Mouse (Mus musculus) lung, embryonic 16.5 days (tissue): ENCODE measurements at regions not wholly inside any gene's neighbourhood (a gene's known extent, or its start where the extent isn't known, plus 50 kb on each side); places are given as distances from the start of the nearest gene placed in this dataset.
A peak's percentile ranks its signal among the peaks of the same experiment; 100 is the strongest.

ENCODE experiments used
- ATAC-seq: fragments of 200-750 bp; cut with Nextera tagmentation; 2 replicates; pipeline ENCODE4 v1.8.0; 2017; ENCODE audit warnings: low read depth, mild to moderate bottlenecking, moderate library complexity
- H3K27ac ChIP-seq: fragments of 300-500 bp; sonication (generic); 2 replicates; pipeline ENCODE4 v1.5.1; 2014; ENCODE audit warnings: mild to moderate bottlenecking, control low read depth, low read length
- H3K27me3 ChIP-seq: fragments of 300-500 bp; sonication (generic); 2 replicates; pipeline ENCODE4 v1.6.1; 2014; ENCODE audit warnings: low read depth, low read length, mixed read lengths; ENCODE audit not compliant: control insufficient read depth, insufficient read depth
- H3K36me3 ChIP-seq: fragments of 300-500 bp; sonication (generic); 2 replicates; pipeline ENCODE4 v1.6.1; 2014; ENCODE audit warnings: low read length; ENCODE audit not compliant: control insufficient read depth, insufficient read depth
- H3K4me1 ChIP-seq: fragments of 300-500 bp; sonication (generic); replicated peaks from 2 replicates; pipeline ENCODE4 v1.6.1; 2014; ENCODE audit warnings: low read length, mixed read lengths; ENCODE audit not compliant: control insufficient read depth, insufficient read depth
- H3K4me2 ChIP-seq: fragments of 300-500 bp; sonication (generic); 2 replicates; pipeline ENCODE4 v1.6.1; 2014; ENCODE audit warnings: low read depth, low read length, control low read depth
- H3K4me3 ChIP-seq: fragments of 300-500 bp; sonication (generic); 2 replicates; pipeline ENCODE4 v1.5.1; 2014; ENCODE audit warnings: mild to moderate bottlenecking, low read length, control low read depth
- H3K9ac ChIP-seq: fragments of 300-500 bp; sonication (generic); 2 replicates; pipeline ENCODE4 v1.6.1; 2014; ENCODE audit warnings: low read length, control low read depth
- H3K9me3 ChIP-seq: fragments of 300-500 bp; sonication (generic); 2 replicates; pipeline ENCODE4 v1.6.1; 2016; ENCODE audit warnings: low read length; ENCODE audit not compliant: control insufficient read depth
- WGBS: fragments of 180-500 bp; shearing (Covaris S2); extraction: QIAGEN DNeasy Blood & Tissue Kit; methylation state at CpG from one replicate; pipeline ENCODE4 v1.1.7; 2014; 5-methylcytosine and 5-hydroxymethylcytosine counted together

DNA sequence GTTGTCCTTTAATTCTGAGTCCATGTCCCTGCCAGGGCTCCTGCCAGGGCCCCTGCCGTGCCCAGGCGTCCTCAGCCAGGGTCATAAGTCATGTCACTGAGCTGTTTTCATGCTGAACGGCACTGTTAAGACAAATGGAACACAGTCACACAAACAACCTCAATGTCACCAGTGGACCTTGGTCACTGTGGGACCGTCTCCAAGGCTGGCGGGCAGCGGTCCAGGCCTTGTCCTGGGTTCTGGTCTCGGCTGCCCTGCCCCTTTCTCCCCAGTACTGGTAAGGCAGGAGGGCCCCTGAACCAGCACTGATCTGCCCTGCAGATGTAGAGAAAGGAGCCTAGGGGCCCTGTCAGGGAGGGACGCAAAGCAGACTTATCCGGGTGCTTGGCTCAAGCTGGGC lies 79.3 kb upstream of the Ptpn1 start:
- Histone ChIP-seq H3K4me3 (no peak overlapping the region), H3K4me2 (no peak overlapping the region), H3K27me3 (no peaks in the 10 kb centered on the region), H3K36me3 (no peaks in the 10 kb centered on the region), H3K4me1 (peaks cover 21% of the 10 kb centered on the region), H3K27ac (peak overlapping the region; percentile 29; the same call in 1 of the 2 replicates), H3K9ac (no peak overlapping the region; the same call in 1 of the 2 replicates), H3K9me3 (no peaks in the 10 kb centered on the region)
- no peak for ATAC-seq
- 62% methylated on average over 9 of the region's 9 CpGs for WGBS

DNA sequence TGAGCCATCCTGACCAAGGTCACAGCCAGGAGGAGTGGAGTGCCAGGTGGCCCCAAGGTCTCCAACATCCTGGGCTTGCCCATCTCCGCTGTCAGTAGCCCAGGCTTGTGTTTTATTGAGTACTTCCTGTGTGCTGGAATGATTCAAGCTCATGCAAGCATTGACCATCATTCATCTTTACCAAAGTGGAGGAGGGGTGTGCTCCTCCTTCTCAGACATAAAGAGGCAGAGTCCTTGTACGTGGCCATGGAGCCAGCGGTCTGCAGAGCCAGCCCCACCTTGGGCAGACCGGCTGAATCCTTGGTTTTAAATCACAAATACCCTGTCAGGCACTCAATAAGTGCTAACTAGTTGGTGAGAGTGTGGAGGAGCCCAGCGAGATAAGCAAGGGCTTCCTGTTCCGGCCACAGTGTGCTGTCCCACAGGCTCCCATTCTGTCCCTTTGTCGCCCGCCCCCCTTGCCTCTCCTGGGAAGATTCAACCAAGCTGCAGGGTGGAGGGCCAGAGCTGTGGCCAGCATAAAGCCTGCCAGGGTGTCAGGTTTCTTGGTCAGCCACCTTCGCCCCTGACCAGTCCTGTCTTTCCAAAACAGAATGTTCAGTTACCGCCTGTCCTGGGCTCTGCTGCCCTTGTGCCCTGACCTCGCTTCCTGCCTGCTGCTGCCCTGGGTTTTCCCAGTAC lies 80.5 kb upstream of the Ptpn1 start:
- peak overlapping the region; percentile 18 for H3K27ac ChIP-seq
- H3K36me3 ChIP-seq, result no peaks in the 10 kb centered on the region
- peak; percentile 44; the same call in 1 of the 2 replicates for ATAC-seq
- H3K9me3 ChIP-seq, result no peaks in the 10 kb centered on the region
- H3K4me1 ChIP-seq, result peaks cover 27% of the 10 kb centered on the region
- H3K27me3 ChIP-seq, result no peaks in the 10 kb centered on the region
- 17% methylated on average over 11 of the region's 11 CpGs for WGBS
- no peak overlapping the region for H3K4me2 ChIP-seq
- H3K9ac ChIP-seq, result peak overlapping the region; percentile 5
- no peak overlapping the region for H3K4me3 ChIP-seq

DNA sequence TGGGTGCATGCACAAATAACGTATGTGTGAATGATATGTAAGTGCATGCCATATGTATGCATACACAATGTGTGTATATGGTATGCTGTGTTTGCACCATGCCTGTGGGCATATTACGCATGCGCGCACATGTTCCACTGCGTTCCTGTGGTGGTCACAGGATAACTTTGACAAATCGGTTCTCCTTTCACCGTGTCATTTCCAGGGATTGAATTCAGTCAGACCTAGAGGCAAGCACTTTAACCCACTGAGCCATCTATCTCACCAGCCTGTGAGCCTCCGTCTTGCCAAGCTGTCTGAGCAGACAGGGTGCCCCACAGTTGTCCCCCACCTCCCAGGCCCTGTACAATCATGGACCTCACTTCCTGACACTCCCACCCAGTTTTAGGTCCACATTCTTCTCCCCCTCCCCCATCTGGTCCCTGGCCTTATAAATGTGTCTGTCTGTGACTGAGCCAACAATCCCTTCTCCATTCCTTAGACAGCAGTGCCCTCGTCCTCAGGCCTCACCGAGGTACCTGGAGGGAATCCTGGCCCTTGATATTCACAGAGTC lies 81.8 kb upstream of the Ptpn1 start:
- no peak overlapping the region for H3K4me3 ChIP-seq
- H3K9ac ChIP-seq, result no peak overlapping the region
- no peaks in the 10 kb centered on the region for H3K36me3 ChIP-seq
- no peaks in the 10 kb centered on the region for H3K9me3 ChIP-seq
- ATAC-seq, result no peak
- H3K4me1 ChIP-seq, result peaks cover 25% of the 10 kb centered on the region
- 61% methylated on average over 10 of the region's 10 CpGs for WGBS
- H3K27ac ChIP-seq, result no peak overlapping the region
- H3K27me3 ChIP-seq, result no peaks in the 10 kb centered on the region
- H3K4me2 ChIP-seq, result no peak overlapping the region

DNA sequence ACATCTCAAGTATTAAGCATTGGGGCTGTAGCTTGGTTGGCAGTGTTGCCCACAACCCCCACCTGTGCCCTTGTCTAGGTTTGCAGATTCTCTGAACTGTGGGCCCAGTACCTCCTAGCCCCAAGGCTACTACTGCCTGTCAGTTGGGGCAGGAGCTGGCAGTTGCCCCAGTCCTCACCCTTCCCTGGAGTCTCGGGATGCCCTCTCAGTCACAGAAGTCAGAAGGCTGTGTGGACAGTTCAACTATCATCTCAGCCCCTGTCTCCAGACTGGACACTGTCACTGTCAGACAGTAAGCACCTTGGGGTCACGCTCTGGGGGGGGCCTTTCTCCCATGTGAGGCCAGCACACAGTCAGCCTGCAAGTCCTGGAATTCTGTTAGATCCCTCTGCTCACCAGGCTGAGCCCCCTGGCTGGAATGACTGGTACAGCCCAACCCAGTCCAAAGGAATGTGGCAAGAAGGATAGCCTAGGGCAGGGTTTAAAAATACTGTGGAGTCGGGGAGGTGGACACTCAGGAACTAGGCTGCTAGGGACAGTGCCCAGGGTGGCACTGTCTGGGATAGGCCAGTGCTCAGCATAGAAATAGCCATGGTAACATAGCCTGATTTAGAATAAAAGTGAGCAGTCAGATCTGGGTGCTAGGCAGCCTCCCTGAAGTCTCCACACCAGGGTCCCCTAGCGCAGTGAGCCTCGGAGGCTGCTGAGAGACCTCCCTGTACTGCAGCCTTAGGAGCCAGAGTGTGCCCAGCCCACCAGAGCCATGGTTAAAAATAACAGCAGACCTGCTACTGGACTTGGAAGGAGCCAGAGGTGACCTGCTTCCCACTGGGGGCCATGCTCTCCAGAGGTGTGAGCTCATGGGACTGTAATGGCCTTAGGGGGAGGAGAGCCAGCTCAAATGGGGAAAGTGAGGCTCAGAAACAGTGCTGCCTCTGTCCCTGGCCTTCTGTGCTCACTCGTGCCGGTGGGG lies 83.1 kb upstream of the Ptpn1 start:
- no peak overlapping the region for H3K4me2 ChIP-seq
- H3K27ac ChIP-seq, result no peak overlapping the region; the same call in 1 of the 2 replicates
- 72% methylated on average over 7 of the region's 7 CpGs for WGBS
- ATAC-seq, result no peak
- no peaks in the 10 kb centered on the region for H3K36me3 ChIP-seq
- H3K9me3 ChIP-seq, result no peaks in the 10 kb centered on the region
- H3K4me1 ChIP-seq, result peaks cover 33% of the 10 kb centered on the region
- no peak overlapping the region for H3K4me3 ChIP-seq
- 0 out of 2 replicates have a peak overlapping the region, but pooled peaks have one; percentile 11 for H3K9ac ChIP-seq
- H3K27me3 ChIP-seq, result no peaks in the 10 kb centered on the region

DNA sequence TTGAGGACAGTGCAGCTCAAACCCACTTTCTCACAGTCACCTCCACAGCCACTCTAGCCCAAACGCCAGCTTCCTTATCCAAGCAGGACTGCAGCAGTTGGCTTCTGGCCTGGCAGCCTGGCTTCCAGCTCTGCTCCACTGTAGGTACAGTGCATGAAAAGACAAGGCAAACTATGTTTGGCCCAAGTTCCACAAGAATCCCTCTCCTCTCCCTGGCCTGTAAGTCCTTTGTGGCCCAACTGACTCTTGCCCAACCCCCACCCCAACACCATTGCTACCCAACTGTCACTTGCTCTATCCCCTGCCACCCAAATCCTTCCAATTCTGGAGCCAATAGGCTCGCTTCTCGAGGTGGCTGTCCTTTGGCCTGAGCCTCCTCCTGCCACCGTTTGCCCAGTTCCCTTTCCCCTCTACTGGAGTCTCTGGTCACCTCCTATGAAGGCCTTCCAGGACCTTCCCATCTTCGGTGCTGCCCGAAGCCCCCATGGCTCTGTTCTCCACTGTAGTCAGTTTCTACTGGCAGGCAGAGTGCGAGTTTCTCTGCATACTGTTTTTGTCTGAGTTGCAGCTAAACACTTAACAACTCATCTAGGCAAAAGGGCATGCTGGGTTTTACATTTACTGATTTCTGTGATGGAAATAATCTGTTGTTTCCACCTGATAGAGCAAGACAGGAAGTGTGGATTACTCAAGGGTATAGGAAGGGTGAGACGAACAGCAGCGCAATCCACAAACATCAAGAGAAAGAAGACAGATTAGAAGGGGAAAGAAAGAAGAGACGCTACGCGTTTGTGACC lies 84.4 kb upstream of the Ptpn1 start:
- Histone ChIP-seq H3K9me3 (no peaks in the 10 kb centered on the region), H3K27ac (peak overlapping the region; percentile 36; the same call in 1 of the 2 replicates), H3K4me2 (no peak overlapping the region), H3K36me3 (no peaks in the 10 kb centered on the region), H3K9ac (no peak overlapping the region), H3K4me1 (peaks cover 38% of the 10 kb centered on the region), H3K27me3 (no peaks in the 10 kb centered on the region), H3K4me3 (no peak overlapping the region)
- ATAC-seq, result no peak
- WGBS, result 74% methylated on average over 12 of the region's 12 CpGs

DNA sequence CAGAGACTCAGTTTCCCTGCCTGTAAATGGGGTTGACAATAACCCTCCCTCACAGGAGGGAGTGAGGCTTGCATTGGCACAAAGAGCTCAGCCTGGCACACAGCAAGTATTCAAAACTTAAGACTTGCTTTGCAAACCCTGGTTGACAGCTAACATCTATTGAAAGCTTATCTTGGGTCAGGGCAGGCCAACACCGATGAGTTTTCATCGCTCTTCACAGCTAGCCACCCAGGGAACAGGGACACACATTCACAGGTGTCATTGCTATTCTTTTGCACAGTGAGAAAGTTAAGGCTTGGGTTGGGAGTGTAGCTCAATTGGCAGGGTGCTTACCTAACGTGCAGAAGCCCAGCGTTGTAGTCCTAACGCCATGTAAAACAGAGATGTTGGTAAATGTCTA lies 86.5 kb upstream of the Ptpn1 start:
- no peak overlapping the region for H3K27ac ChIP-seq
- no peaks in the 10 kb centered on the region for H3K36me3 ChIP-seq
- 84% methylated on average over 5 of the region's 5 CpGs for WGBS
- no peaks in the 10 kb centered on the region for H3K9me3 ChIP-seq
- peaks cover 38% of the 10 kb centered on the region for H3K4me1 ChIP-seq
- no peak overlapping the region for H3K4me2 ChIP-seq
- no peak overlapping the region for H3K9ac ChIP-seq
- ATAC-seq, result no peak
- H3K27me3 ChIP-seq, result no peaks in the 10 kb centered on the region
- no peak overlapping the region for H3K4me3 ChIP-seq

DNA sequence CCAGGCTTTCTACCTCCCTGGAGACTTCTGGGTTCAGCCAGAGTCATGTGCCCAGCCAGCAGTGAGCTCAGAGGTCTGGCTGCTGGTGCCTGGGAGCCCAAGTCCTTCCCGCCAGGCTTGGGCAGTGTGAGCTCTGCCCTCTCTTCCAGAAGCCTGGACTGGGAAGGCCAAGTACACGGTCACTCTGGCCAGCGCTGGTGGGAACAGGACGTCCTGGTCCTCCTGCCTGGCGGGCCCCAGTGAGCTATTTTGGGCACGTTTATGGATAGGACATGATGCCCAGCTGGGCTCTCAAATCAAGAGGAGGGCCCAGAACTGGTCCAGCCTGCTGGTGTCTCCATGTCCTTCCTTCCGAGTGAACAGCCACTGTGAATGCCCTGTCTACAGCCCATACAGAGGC lies 87.3 kb upstream of the Ptpn1 start:
- H3K4me2 ChIP-seq, result no peak overlapping the region
- no peaks in the 10 kb centered on the region for H3K9me3 ChIP-seq
- no peaks in the 10 kb centered on the region for H3K36me3 ChIP-seq
- peak overlapping the region; percentile 21; the same call in 1 of the 2 replicates for H3K9ac ChIP-seq
- peaks cover 45% of the 10 kb centered on the region for H3K4me1 ChIP-seq
- ATAC-seq, result peak; percentile 19; the same call in 1 of the 2 replicates
- whole genome bisulfite sequencing, result 59% methylated on average over 7 of the region's 7 CpGs
- H3K27ac ChIP-seq, result peak overlapping the region; percentile 81
- no peak overlapping the region for H3K4me3 ChIP-seq
- H3K27me3 ChIP-seq, result no peaks in the 10 kb centered on the region

DNA sequence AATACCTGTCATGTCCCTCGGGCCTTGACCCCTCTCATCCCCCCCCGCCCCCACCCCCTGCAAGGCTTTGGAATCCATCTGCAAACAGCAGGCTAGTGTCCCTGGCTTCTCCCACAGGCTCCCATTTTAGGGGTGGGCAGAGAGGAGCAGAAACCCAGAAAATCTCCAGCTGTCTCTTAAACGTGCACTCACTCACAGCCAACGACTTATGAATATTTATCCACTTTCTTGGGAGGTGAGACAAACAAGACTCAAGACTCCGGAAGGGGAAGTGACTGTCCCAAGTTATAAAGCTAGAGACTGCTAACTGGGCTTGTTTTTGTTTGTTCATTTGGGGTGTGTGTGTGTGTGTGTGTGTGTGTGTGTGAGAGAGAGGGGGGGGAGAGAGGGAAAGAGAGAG lies 87.9 kb upstream of the Ptpn1 start:
- Histone ChIP-seq H3K4me2 (no peak overlapping the region), H3K36me3 (no peaks in the 10 kb centered on the region), H3K4me1 (peaks cover 50% of the 10 kb centered on the region), H3K9ac (no peak overlapping the region), H3K27me3 (no peaks in the 10 kb centered on the region), H3K4me3 (no peak overlapping the region), H3K27ac (peak overlapping the region; percentile 55), H3K9me3 (no peaks in the 10 kb centered on the region)
- 37% methylated on average over 5 of the region's 5 CpGs for WGBS
- peak; percentile 34 for ATAC-seq
